Mouse (Mus musculus) embryonic facial prominence, embryonic 15.5 days (tissue): ENCODE measurements around the gene Neo1. TPM values are rescaled to one million over a fixed set of nuclear protein-coding genes. Genes with fewer than 3 reads are reported as not detected.

Experiments
- ATAC-seq: fragments of 200-750 bp; cut with Nextera tagmentation; 2 replicates; pipeline ENCODE4 v1.8.0; 2017; ENCODE audit warnings: low read depth, moderate TSS enrichment; ENCODE audit not compliant: insufficient number of reproducible peaks, low FRiP score, low TSS enrichment
- H3K27ac ChIP-seq: fragments of 300-500 bp; sonication (generic); replicated peaks from 2 replicates; pipeline ENCODE4 v1.5.1; 2015; ENCODE audit warnings: mild to moderate bottlenecking, inconsistent platforms
- H3K27me3 ChIP-seq: fragments of 300-500 bp; sonication (generic); 2 replicates; pipeline ENCODE4 v1.6.1; 2015; ENCODE audit warnings: inconsistent platforms
- H3K36me3 ChIP-seq: fragments of 300-500 bp; sonication (generic); 2 replicates; pipeline ENCODE4 v1.6.1; 2015; ENCODE audit warnings: mild to moderate bottlenecking, inconsistent platforms
- H3K4me1 ChIP-seq: fragments of 300-500 bp; sonication (generic); 2 replicates; pipeline ENCODE4 v1.6.1; 2015; ENCODE audit warnings: inconsistent platforms
- H3K4me2 ChIP-seq: fragments of 300-500 bp; sonication (generic); replicated peaks from 2 replicates; pipeline ENCODE4 v1.6.1; 2015; ENCODE audit warnings: mild to moderate bottlenecking, inconsistent platforms
- H3K4me3 ChIP-seq: fragments of 300-500 bp; sonication (generic); replicated peaks from 2 replicates; pipeline ENCODE4 v1.5.1; 2015; ENCODE audit warnings: mild to moderate bottlenecking, inconsistent platforms
- H3K9ac ChIP-seq: fragments of 300-500 bp; sonication (generic); 2 replicates; pipeline ENCODE4 v1.6.1; 2015; ENCODE audit warnings: inconsistent platforms
- H3K9me3 ChIP-seq: fragments of 300-500 bp; sonication (generic); replicated peaks from 2 replicates; pipeline ENCODE4 v1.6.1; 2016; ENCODE audit warnings: inconsistent platforms
- WGBS: fragments of 180-500 bp; shearing (Covaris S2); methylation state at CpG from one replicate; pipeline ENCODE4 v1.1.7; 2015; 5-methylcytosine and 5-hydroxymethylcytosine counted together
- polyA plus RNA-seq: library from polyadenylated mRNA; unstranded; fragments of >200 nt; fragmentation: Nextera tagmentation; extraction: Ambion mirVana; gene quantifications from 2 replicates; pipeline ENCODE4 v1.2.1, GENCODE M21; 2015

The Neo1 gene
- 34.3 and 38.7 TPM in 2 replicates for polyA plus RNA-seq

DNA sequence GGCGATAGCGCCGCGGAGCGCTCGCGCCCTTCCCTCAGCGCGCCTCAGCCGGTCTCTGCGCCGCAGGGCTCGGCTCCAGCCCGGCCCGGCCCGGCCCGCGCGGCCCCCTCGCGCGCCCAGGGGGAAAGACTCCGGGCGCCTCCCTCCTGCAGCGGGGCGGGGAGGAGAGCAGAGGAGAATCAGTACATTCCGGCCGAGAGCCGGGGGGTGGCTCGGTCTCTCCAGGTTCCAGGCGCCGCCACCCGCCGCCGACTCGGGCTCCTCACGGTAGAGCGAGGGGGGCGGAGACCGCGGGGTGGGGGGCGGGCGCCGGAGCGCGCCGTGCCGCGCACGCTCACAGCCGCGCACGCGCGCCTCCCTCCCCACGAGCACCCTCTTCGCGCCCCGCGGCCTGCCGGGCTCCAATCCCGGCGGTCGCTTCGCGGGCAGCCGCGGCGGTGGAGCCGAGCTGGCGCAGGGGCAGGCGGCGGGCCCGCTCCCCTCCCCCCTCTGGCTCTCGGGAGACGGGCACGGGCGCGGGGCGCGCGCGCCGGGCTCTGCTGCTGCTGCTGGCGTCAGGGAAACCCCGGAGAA, at the start of gene Neo1:
Gene Neo1 (minus strand): TSS at position 283 of the 573 bp plus-strand sequence.
- peak within 1 kb of the TSS; percentile 97 for H3K4me3 ChIP-seq
- H3K4me1 ChIP-seq: peaks cover 12% of the 10 kb centered on the region
- peak within 1 kb of the TSS; percentile 71 for H3K4me2 ChIP-seq
- peak within 1 kb of the TSS; percentile 80 for H3K9ac ChIP-seq
- H3K36me3 ChIP-seq: no peaks in the 10 kb centered on the region
- WGBS: 1% methylated on average over 39 of the region's 86 CpGs
- ATAC-seq: peak; percentile 93
- H3K27me3 ChIP-seq: no peaks in the 10 kb centered on the region
- H3K27ac ChIP-seq: peak within 1 kb of the TSS; percentile 100
- H3K9me3 ChIP-seq: no peaks in the 10 kb centered on the region

- H3K27ac ChIP-seq: no peak overlapping the region
- 83% methylated on average over 4 of the region's 4 CpGs for WGBS
- no peak overlapping the region for H3K4me3 ChIP-seq
- no peak overlapping the region for H3K4me2 ChIP-seq
- H3K27me3 ChIP-seq: no peaks in the 10 kb centered on the region
- H3K36me3 ChIP-seq: no peaks in the 10 kb centered on the region
- ATAC-seq: no peak
- no peaks in the 10 kb centered on the region for H3K9me3 ChIP-seq
- H3K4me1 ChIP-seq: peaks cover 20% of the 10 kb centered on the region
- no peak overlapping the region for H3K9ac ChIP-seq
Observed at GRCm38 (mm10) chr9:59075632-59076031, 39.4 kb upstream of the Neo1 start.

GRCm38 (mm10) chr9:59073887-59074286, 37.6 kb upstream of the Neo1 start:
- Histone ChIP-seq H3K9ac (no peak overlapping the region), H3K4me3 (no peak overlapping the region), H3K4me1 (peaks cover 21% of the 10 kb centered on the region), H3K4me2 (no peak overlapping the region), H3K36me3 (no peaks in the 10 kb centered on the region), H3K9me3 (no peaks in the 10 kb centered on the region), H3K27me3 (no peaks in the 10 kb centered on the region), H3K27ac (no peak overlapping the region)
- no peak for ATAC-seq
- 85% methylated on average over 4 of the region's 4 CpGs for WGBS

DNA sequence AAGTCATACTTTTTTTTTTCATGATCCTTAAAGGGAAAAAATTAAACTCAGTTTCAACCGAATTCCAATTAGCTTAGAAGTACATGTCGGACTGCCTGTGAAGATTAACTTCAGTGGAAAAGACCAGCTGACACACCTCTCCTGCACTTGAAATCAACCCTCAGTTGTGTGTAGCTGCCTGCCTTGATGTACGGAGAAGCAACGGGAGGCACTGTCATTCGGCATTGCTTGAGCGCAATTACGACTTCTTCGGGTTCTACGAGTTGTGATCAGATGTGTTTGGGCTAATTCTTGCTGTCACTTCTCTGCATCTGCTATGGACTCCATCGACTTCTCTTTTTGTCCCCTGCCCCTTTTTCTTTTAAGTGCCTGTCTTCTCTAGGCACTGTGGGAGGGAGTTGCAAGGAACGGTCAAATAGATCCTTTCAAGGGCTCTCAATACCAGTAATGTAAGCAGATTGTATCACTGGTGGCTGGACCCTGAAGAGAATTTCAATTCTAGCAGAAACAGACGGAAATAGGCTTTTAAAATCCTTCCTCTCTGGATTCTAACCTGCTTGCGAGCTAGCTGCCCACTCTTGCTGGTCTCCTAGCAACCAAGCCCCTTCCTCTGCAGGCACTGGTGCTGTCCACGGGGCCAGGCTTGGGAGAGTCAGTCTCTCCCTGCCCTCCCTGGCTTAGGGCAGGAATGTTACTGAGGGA, 36.0 kb upstream of the Neo1 start:
- no peak for ATAC-seq
- no peak overlapping the region for H3K27ac ChIP-seq
- H3K9me3 ChIP-seq: no peaks in the 10 kb centered on the region
- H3K27me3 ChIP-seq: no peaks in the 10 kb centered on the region
- H3K36me3 ChIP-seq: no peaks in the 10 kb centered on the region
- H3K4me3 ChIP-seq: no peak overlapping the region
- H3K4me1 ChIP-seq: peaks cover 21% of the 10 kb centered on the region
- WGBS: 28% methylated on average over 14 of the region's 14 CpGs
- H3K4me2 ChIP-seq: no peak overlapping the region
- no peak overlapping the region for H3K9ac ChIP-seq

GRCm38 (mm10) chr9:59071220-59071977, 35.2 kb upstream of the Neo1 start:
- ATAC-seq: no peak
- no peak overlapping the region for H3K9ac ChIP-seq
- no peak overlapping the region for H3K4me2 ChIP-seq
- no peaks in the 10 kb centered on the region for H3K27me3 ChIP-seq
- H3K27ac ChIP-seq: no peak overlapping the region
- no peaks in the 10 kb centered on the region for H3K9me3 ChIP-seq
- 53% methylated on average over 7 of the region's 7 CpGs for WGBS
- H3K4me3 ChIP-seq: no peak overlapping the region
- no peaks in the 10 kb centered on the region for H3K36me3 ChIP-seq
- peaks cover 27% of the 10 kb centered on the region for H3K4me1 ChIP-seq

GRCm38 (mm10) chr9:59070216-59070615, 34.0 kb upstream of the Neo1 start:
- Histone ChIP-seq H3K9me3 (no peaks in the 10 kb centered on the region), H3K4me3 (no peak overlapping the region), H3K4me2 (no peak overlapping the region), H3K9ac (no peak overlapping the region), H3K4me1 (peaks cover 29% of the 10 kb centered on the region), H3K27ac (no peak overlapping the region), H3K27me3 (no peaks in the 10 kb centered on the region), H3K36me3 (no peaks in the 10 kb centered on the region)
- 83% methylated on average over 4 of the region's 4 CpGs for WGBS
- no peak for ATAC-seq

DNA sequence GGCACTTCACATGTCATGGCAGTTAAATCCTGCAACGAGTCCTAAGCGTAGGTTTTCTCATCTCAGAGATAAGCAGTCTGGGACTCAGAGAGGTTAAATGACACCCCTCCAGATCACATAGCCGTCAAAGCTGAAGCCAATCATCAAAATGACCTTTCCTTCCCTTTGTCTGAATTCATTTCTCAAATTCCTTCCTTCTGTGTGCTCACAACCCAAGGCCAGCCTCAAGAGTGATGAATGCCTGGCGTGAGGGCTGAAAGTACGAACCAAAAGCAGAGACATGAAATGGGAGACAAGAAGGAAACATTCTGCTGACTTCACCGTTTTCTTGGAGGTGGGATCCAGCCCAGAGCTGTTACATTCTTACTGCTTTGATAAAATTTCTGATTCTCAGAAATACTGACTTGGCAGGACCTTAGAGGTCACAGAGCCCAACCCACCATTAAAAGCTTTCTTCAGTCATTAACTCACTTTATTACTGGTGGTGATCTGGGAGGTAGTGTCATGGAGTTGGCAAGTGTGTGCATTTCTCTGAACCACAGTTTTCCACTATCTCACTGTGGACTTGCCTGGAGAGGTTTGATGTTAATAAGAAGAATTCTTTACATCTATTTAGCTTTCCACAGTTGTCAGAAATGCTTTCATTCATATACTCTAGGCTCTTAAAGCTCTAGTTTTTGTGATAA, 29.5 kb upstream of the Neo1 start:
- WGBS: 33% methylated on average over 6 of the region's 6 CpGs
- H3K4me1 ChIP-seq: peaks cover 14% of the 10 kb centered on the region; the same call in 1 of the 2 replicates
- no peak overlapping the region for H3K4me3 ChIP-seq
- no peak overlapping the region for H3K9ac ChIP-seq
- no peaks in the 10 kb centered on the region for H3K36me3 ChIP-seq
- H3K9me3 ChIP-seq: no peaks in the 10 kb centered on the region
- ATAC-seq: no peak
- no peaks in the 10 kb centered on the region for H3K27me3 ChIP-seq
- no peak overlapping the region for H3K4me2 ChIP-seq
- no peak overlapping the region for H3K27ac ChIP-seq

DNA sequence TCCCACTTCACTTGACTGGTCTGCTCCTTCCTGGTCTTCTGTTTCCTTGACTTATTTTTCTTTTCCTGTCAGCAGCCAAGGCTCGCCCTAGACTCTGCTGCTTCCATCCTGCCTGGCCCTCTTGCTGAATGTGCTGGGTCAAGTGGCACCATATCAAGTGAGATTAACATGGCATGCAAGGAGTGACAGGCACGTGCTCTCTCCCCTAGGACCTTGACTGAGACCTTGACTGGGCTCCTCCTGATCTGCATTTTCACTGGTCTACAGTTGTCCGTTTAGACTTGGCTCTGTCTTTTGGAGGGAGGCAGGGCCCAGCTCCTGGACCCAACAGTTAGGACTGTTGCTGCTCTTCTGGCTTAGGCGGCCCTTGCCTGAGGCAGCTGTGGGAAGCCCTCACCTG, 26.2 kb upstream of the Neo1 start:
- H3K4me3 ChIP-seq: no peak overlapping the region
- 64% methylated on average over 4 of the region's 4 CpGs for WGBS
- no peak overlapping the region for H3K9ac ChIP-seq
- no peak for ATAC-seq
- H3K27ac ChIP-seq: no peak overlapping the region
- H3K9me3 ChIP-seq: no peaks in the 10 kb centered on the region
- no peaks in the 10 kb centered on the region for H3K36me3 ChIP-seq
- H3K27me3 ChIP-seq: no peaks in the 10 kb centered on the region
- no peak overlapping the region for H3K4me2 ChIP-seq
- H3K4me1 ChIP-seq: peaks cover 12% of the 10 kb centered on the region; the same call in 1 of the 2 replicates

GRCm38 (mm10) chr9:59060026-59060605, 23.9 kb upstream of the Neo1 start:
- Histone ChIP-seq H3K27me3 (no peaks in the 10 kb centered on the region), H3K4me3 (no peak overlapping the region), H3K4me1 (peaks cover 4% of the 10 kb centered on the region; the same call in 1 of the 2 replicates), H3K4me2 (no peak overlapping the region), H3K9ac (no peak overlapping the region), H3K36me3 (no peaks in the 10 kb centered on the region), H3K9me3 (no peaks in the 10 kb centered on the region), H3K27ac (no peak overlapping the region)
- no peak for ATAC-seq
- 75% methylated on average over 9 of the region's 9 CpGs for whole genome bisulfite sequencing

- no peak overlapping the region for H3K9ac ChIP-seq
- 75% methylated on average over 6 of the region's 6 CpGs for WGBS
- ATAC-seq: no peak
- no peaks in the 10 kb centered on the region for H3K27me3 ChIP-seq
- H3K4me2 ChIP-seq: no peak overlapping the region
- H3K27ac ChIP-seq: no peak overlapping the region
- no peak overlapping the region for H3K4me3 ChIP-seq
- H3K9me3 ChIP-seq: no peaks in the 10 kb centered on the region
- peaks cover 4% of the 10 kb centered on the region; the same call in 1 of the 2 replicates for H3K4me1 ChIP-seq
- no peaks in the 10 kb centered on the region for H3K36me3 ChIP-seq
Observed at GRCm38 (mm10) chr9:59059158-59059557, 22.9 kb upstream of the Neo1 start.

- WGBS: 69% methylated on average over 6 of the region's 6 CpGs
- ATAC-seq: no peak
Observed at GRCm38 (mm10) chr9:59058060-59058459, 21.8 kb upstream of the Neo1 start.

More at GRCm38 (mm10) chr9:59058060-59058459, 21.8 kb upstream of the Neo1 start:
- H3K27me3 ChIP-seq: no peaks in the 10 kb centered on the region
- H3K36me3 ChIP-seq: no peaks in the 10 kb centered on the region
- H3K4me2 ChIP-seq: no peak overlapping the region
- H3K9me3 ChIP-seq: no peaks in the 10 kb centered on the region
- no peak overlapping the region for H3K27ac ChIP-seq
- H3K9ac ChIP-seq: no peak overlapping the region
- H3K4me3 ChIP-seq: no peak overlapping the region
- H3K4me1 ChIP-seq: peaks cover 4% of the 10 kb centered on the region; the same call in 1 of the 2 replicates
